Mouse (Mus musculus) neural tube, embryonic 13.5 days (tissue): Measurements from ENCODE around the gene C130032M10Rik. TPM values are rescaled to one million over a fixed set of nuclear protein-coding genes. Genes with fewer than 3 reads are reported as not detected.

ENCODE experiments used
- polyA plus RNA-seq: library from polyadenylated mRNA; unstranded; fragments of >200 nt; fragmentation: Nextera tagmentation; extraction: Ambion mirVana; gene quantifications from 2 replicates; pipeline ENCODE4 v1.2.1, GENCODE M21; 2015

Gene C130032M10Rik
- polyA plus RNA-seq, 1 experiment from 2014 or later = not detected

Other genes with a start within 250 kb of the C130032M10Rik start
- gene Bcl2a1c, start 185.6 kb upstream of the C130032M10Rik start, polyA plus RNA-seq = not detected in 2 replicates
- 34.2 and 42.7 TPM in 2 replicates for gene Crtap, start 125.0 kb upstream of the C130032M10Rik start, polyA plus RNA-seq
- gene Glb1, start 114.6 kb upstream of the C130032M10Rik start, polyA plus RNA-seq = 22.9 and 26.9 TPM in 2 replicates
- 6.7 and 7.4 TPM in 2 replicates for gene Tmppe, start 114.6 kb upstream of the C130032M10Rik start, polyA plus RNA-seq
- not detected in 2 replicates for gene Ccr4, start 10.8 kb upstream of the C130032M10Rik start, polyA plus RNA-seq
- gene Trim71, start 48.7 kb downstream of the C130032M10Rik start, polyA plus RNA-seq = 0.32 and 0.55 TPM in 2 replicates
- 57.1 and 62.2 TPM in 2 replicates for gene Cnot10, start 124.5 kb downstream of the C130032M10Rik start, polyA plus RNA-seq
- gene Dync1li1, start 173.1 kb downstream of the C130032M10Rik start, polyA plus RNA-seq = 143 and 151 TPM in 2 replicates
- 20.3 and 22.3 TPM in 2 replicates for gene Cmtm6, start 215.4 kb downstream of the C130032M10Rik start, polyA plus RNA-seq